Mouse (Mus musculus): Measurements from ENCODE around the gene Zcchc4. TPM values are rescaled to one million over a fixed set of nuclear protein-coding genes. Genes with fewer than 3 reads are reported as not detected.

Gene Zcchc4
- polyA plus RNA-seq, 1 experiment: 5.3 TPM

- H3K36me3 ChIP-seq (ENCODE audit: control insufficient read depth, insufficient read depth): peaks cover 32% of the 10 kb centered on the region
Observed at GRCm38 (mm10) chr5:52868918-52869703, 93.9 kb downstream of the Zcchc4 start.

GRCm38 (mm10) chr5:52871461-52871860 is 96.3 kb downstream of the Zcchc4 start:
- Histone ChIP-seq H3K79me2 (ENCODE audit: control insufficient read depth, insufficient read depth) (no peaks in the 10 kb centered on the region), H3ac (ENCODE audit: control insufficient read depth, insufficient read length) (no peak overlapping the region), H3K27me3 (ENCODE audit: control insufficient read depth, insufficient read depth, insufficient read length) (no peaks in the 10 kb centered on the region), H3K36me3 (ENCODE audit: control insufficient read depth, insufficient read depth) (peaks cover 25% of the 10 kb centered on the region), H3K4me3 (no peak overlapping the region), H3K4me2 (ENCODE audit: low read depth) (no peak overlapping the region)
- TF ChIP-seq REST (IDR thresholded peaks at IDR 0.05; ENCODE audit: insufficient read depth, insufficient read length): no peak
- TF ChIP-seq CEBPB (IDR thresholded peaks at IDR 0.05; ENCODE audit: insufficient read depth, poor library complexity, severe bottlenecking): no peak
- TF ChIP-seq USF1 (IDR thresholded peaks at IDR 0.05; ENCODE audit: low read depth): no peak
- no peak for TF ChIP-seq POLR2A (IDR thresholded peaks at IDR 0.05; ENCODE audit: insufficient read length, low read depth)
- no peak for TF ChIP-seq SRF (IDR thresholded peaks at IDR 0.05; ENCODE audit: control insufficient read depth, insufficient read length, low read depth)
- TF ChIP-seq MAX (IDR thresholded peaks at IDR 0.05; ENCODE audit: low read depth): no peak
- TF ChIP-seq E2F4 (IDR thresholded peaks at IDR 0.05; ENCODE audit: insufficient read depth): no peak
- no peak for TF ChIP-seq POLR2AphosphoS2 (IDR thresholded peaks at IDR 0.05; ENCODE audit: insufficient read length, low read depth)
- TF ChIP-seq MYOD1 (IDR thresholded peaks at IDR 0.05; ENCODE audit: control insufficient read depth in 1 of 3, insufficient read length in 2 of 3, low read depth in 2 of 3): no peak
- TF ChIP-seq TCF3 (IDR thresholded peaks at IDR 0.05; ENCODE audit: insufficient read length, low read depth): no peak
- TF ChIP-seq TCF12 (IDR thresholded peaks at IDR 0.05; ENCODE audit: insufficient read depth, poor library complexity, severe bottlenecking): no peak
- no peak for TF ChIP-seq MYOG (IDR thresholded peaks at IDR 0.05; ENCODE audit: control insufficient read depth in 1 of 3, insufficient read depth in 1 of 3, insufficient read length in 2 of 3, low read depth in 2 of 3)

More at GRCm38 (mm10) chr5:52868918-52869703, 93.9 kb downstream of the Zcchc4 start:
- no peak overlapping the region for H3K4me3 ChIP-seq
- TF ChIP-seq CEBPB (IDR thresholded peaks at IDR 0.05; ENCODE audit: insufficient read depth, poor library complexity, severe bottlenecking): no peak
- TF ChIP-seq E2F4 (IDR thresholded peaks at IDR 0.05; ENCODE audit: insufficient read depth): no peak
- TF ChIP-seq REST (IDR thresholded peaks at IDR 0.05; ENCODE audit: insufficient read depth, insufficient read length): no peak
- no peak for TF ChIP-seq POLR2AphosphoS2 (IDR thresholded peaks at IDR 0.05; ENCODE audit: insufficient read length, low read depth)
- TF ChIP-seq MYOG (IDR thresholded peaks at IDR 0.05; ENCODE audit: control insufficient read depth in 1 of 3, insufficient read depth in 1 of 3, insufficient read length in 2 of 3, low read depth in 2 of 3): no peak
- no peak for TF ChIP-seq USF1 (IDR thresholded peaks at IDR 0.05; ENCODE audit: low read depth)
- no peak for TF ChIP-seq MAX (IDR thresholded peaks at IDR 0.05; ENCODE audit: low read depth)
- TF ChIP-seq TCF3 (IDR thresholded peaks at IDR 0.05; ENCODE audit: insufficient read length, low read depth): no peak
- TF ChIP-seq SRF (IDR thresholded peaks at IDR 0.05; ENCODE audit: control insufficient read depth, insufficient read length, low read depth): no peak
- H3K4me2 ChIP-seq (ENCODE audit: low read depth): no peak overlapping the region
- H3ac ChIP-seq (ENCODE audit: control insufficient read depth, insufficient read length): no peak overlapping the region
- no peaks in the 10 kb centered on the region for H3K27me3 ChIP-seq (ENCODE audit: control insufficient read depth, insufficient read depth, insufficient read length)
- H3K79me2 ChIP-seq (ENCODE audit: control insufficient read depth, insufficient read depth): no peaks in the 10 kb centered on the region

GRCm38 (mm10) chr5:52871986-52872385 is 96.8 kb downstream of the Zcchc4 start:
- peaks cover 19% of the 10 kb centered on the region for H3K36me3 ChIP-seq (ENCODE audit: control insufficient read depth, insufficient read depth)
- no peaks in the 10 kb centered on the region for H3K79me2 ChIP-seq (ENCODE audit: control insufficient read depth, insufficient read depth)
- TF ChIP-seq POLR2AphosphoS2 (IDR thresholded peaks at IDR 0.05; ENCODE audit: insufficient read length, low read depth): no peak
- TF ChIP-seq POLR2A (IDR thresholded peaks at IDR 0.05; ENCODE audit: insufficient read length, low read depth): no peak
- no peak for TF ChIP-seq SRF (IDR thresholded peaks at IDR 0.05; ENCODE audit: control insufficient read depth, insufficient read length, low read depth)
- TF ChIP-seq TCF12 (IDR thresholded peaks at IDR 0.05; ENCODE audit: insufficient read depth, poor library complexity, severe bottlenecking): no peak
- TF ChIP-seq MYOD1 (IDR thresholded peaks at IDR 0.05; ENCODE audit: control insufficient read depth in 1 of 3, insufficient read length in 2 of 3, low read depth in 2 of 3): no peak
- no peak for TF ChIP-seq REST (IDR thresholded peaks at IDR 0.05; ENCODE audit: insufficient read depth, insufficient read length)
- no peak for TF ChIP-seq E2F4 (IDR thresholded peaks at IDR 0.05; ENCODE audit: insufficient read depth)
- no peak for TF ChIP-seq USF1 (IDR thresholded peaks at IDR 0.05; ENCODE audit: low read depth)
- no peak for TF ChIP-seq MYOG (IDR thresholded peaks at IDR 0.05; ENCODE audit: control insufficient read depth in 1 of 3, insufficient read depth in 1 of 3, insufficient read length in 2 of 3, low read depth in 2 of 3)
- TF ChIP-seq TCF3 (IDR thresholded peaks at IDR 0.05; ENCODE audit: insufficient read length, low read depth): no peak
- no peak for TF ChIP-seq CEBPB (IDR thresholded peaks at IDR 0.05; ENCODE audit: insufficient read depth, poor library complexity, severe bottlenecking)
- no peak for TF ChIP-seq MAX (IDR thresholded peaks at IDR 0.05; ENCODE audit: low read depth)
- H3K27me3 ChIP-seq (ENCODE audit: control insufficient read depth, insufficient read depth, insufficient read length): no peaks in the 10 kb centered on the region
- no peak overlapping the region for H3K4me3 ChIP-seq
- H3ac ChIP-seq (ENCODE audit: control insufficient read depth, insufficient read length): no peak overlapping the region
- no peak overlapping the region for H3K4me2 ChIP-seq (ENCODE audit: low read depth)

Other genes starting within 250 kb of the Zcchc4 start
- 0.01 TPM for gene Lgi2, start 208.9 kb upstream of the Zcchc4 start, polyA plus RNA-seq (2012; fragmentation: generic; extraction: Trizol)
- 4.1 TPM for gene Sepsecs, start 105.7 kb upstream of the Zcchc4 start, polyA plus RNA-seq (2012; fragmentation: generic; extraction: Trizol)
- gene Pi4k2b, start 33.8 kb upstream of the Zcchc4 start, polyA plus RNA-seq (2012; fragmentation: generic; extraction: Trizol): 8.8 TPM
- 32.2 TPM for gene Anapc4, start 58.6 kb downstream of the Zcchc4 start, polyA plus RNA-seq (2012; fragmentation: generic; extraction: Trizol)